In genomic region chr13:103817935-103818334, GRCm38 (mm10) we compare ENCODE assay signal across 30 mouse cellular contexts.
"Had no signal": no experiment of that assay in that cellular context is flagged by ENCODE, and none has a peak within 500 bp of the region (broad histone marks: within the 10 kb centered on the region; RNA-seq: fewer than 3 reads in every experiment).

No protein-coding gene starts in this region.

- H3K9ac ChIP-seq: limb, embryonic 12.5 days; limb, embryonic 13.5 days; limb, embryonic 15.5 days; liver, embryonic 12.5 days; liver, embryonic 13.5 days; liver, embryonic 14.5 days; liver, embryonic 15.5 days; liver, postnatal 0 days; lung, embryonic 14.5 days; lung, embryonic 15.5 days; midbrain, embryonic 12.5 days; midbrain, embryonic 13.5 days; midbrain, embryonic 15.5 days had no signal

- H3K4me2 ChIP-seq: limb, embryonic 12.5 days; limb, embryonic 13.5 days; limb, embryonic 15.5 days; liver, embryonic 11.5 days; liver, embryonic 12.5 days; liver, embryonic 13.5 days; liver, embryonic 15.5 days; lung, embryonic 14.5 days; lung, embryonic 15.5 days; midbrain, embryonic 11.5 days; midbrain, embryonic 12.5 days; midbrain, embryonic 13.5 days; midbrain, embryonic 15.5 days had no signal

- H3K27ac ChIP-seq: left cerebral cortex, adult 2 months; limb, embryonic 10.5 days; limb, embryonic 12.5 days; limb, embryonic 13.5 days; limb, embryonic 15.5 days; liver, embryonic 12.5 days; liver, embryonic 13.5 days; liver, embryonic 14.5 days; liver, embryonic 15.5 days; lung, embryonic 15.5 days; macrophage; midbrain, embryonic 10.5 days; midbrain, embryonic 12.5 days; midbrain, embryonic 13.5 days; midbrain, embryonic 15.5 days had no signal

- H3K27me3 ChIP-seq: limb, embryonic 12.5 days; limb, embryonic 13.5 days; limb, embryonic 15.5 days; liver, embryonic 12.5 days; liver, embryonic 13.5 days; liver, embryonic 15.5 days; lung, embryonic 15.5 days; megakaryocyte, embryonic 14.5 days; midbrain, embryonic 12.5 days; midbrain, embryonic 13.5 days; midbrain, embryonic 15.5 days had no signal

- DNase-seq: left cerebral cortex, postnatal 4 days; liver; liver, embryonic 13.5 days; liver, postnatal 0 days; lung, adult 18-20 months; lung, adult 2 months; lung, embryonic 14.5 days; lung, postnatal 10 days; lung, postnatal 14 days; lung, postnatal 36 days; lung, postnatal 4 days; midbrain, embryonic 14.5 days had no signal

- H3K4me1 ChIP-seq: limb, embryonic 10.5 days; limb, embryonic 12.5 days; limb, embryonic 13.5 days; limb, embryonic 15.5 days; liver, embryonic 12.5 days; liver, embryonic 15.5 days; lung, embryonic 15.5 days; midbrain, embryonic 10.5 days; midbrain, embryonic 12.5 days; midbrain, embryonic 13.5 days; midbrain, embryonic 15.5 days had no signal

- H3K36me3 ChIP-seq: midbrain, embryonic 15.5 days had no signal

- H3K4me3 ChIP-seq: left cerebral cortex, adult 2 months; limb, embryonic 10.5 days; limb, embryonic 12.5 days; limb, embryonic 13.5 days; limb, embryonic 15.5 days; liver, embryonic 12.5 days; liver, embryonic 13.5 days; liver, embryonic 15.5 days; lung, embryonic 15.5 days; megakaryocyte, embryonic 14.5 days; midbrain, embryonic 10.5 days; midbrain, embryonic 12.5 days; midbrain, embryonic 13.5 days; midbrain, embryonic 15.5 days; myocyte had no signal

- H3K9me3 ChIP-seq: limb, embryonic 10.5 days; limb, embryonic 12.5 days; limb, embryonic 13.5 days; limb, embryonic 15.5 days; liver, embryonic 12.5 days; liver, embryonic 13.5 days; liver, embryonic 15.5 days; lung, embryonic 15.5 days; megakaryocyte, embryonic 14.5 days; midbrain, embryonic 10.5 days; midbrain, embryonic 12.5 days; midbrain, embryonic 13.5 days; midbrain, embryonic 15.5 days had no signal
